Mouse (Mus musculus): ENCODE results near the gene Gm12695. TPM values are rescaled to one million over a fixed set of nuclear protein-coding genes. Genes with fewer than 3 reads are reported as not detected.

Gm12695 gene
- polyA plus RNA-seq (2016; fragmentation: Nextera tagmentation; extraction: Ambion mirVana), result 0.17 TPM in 1 of 2 replicates, not detected in the other

- H3K27me3 ChIP-seq, result no peaks in the 10 kb centered on the region
- no peaks in the 10 kb centered on the region for H3K4me1 ChIP-seq
- no peak for ATAC-seq (ENCODE audit: low FRiP score)
- H3K4me2 ChIP-seq, result no peak within 1 kb of the TSS
- 94% methylated on average over 3 of the region's 3 CpGs for WGBS
- no peak within 1 kb of the TSS for H3K27ac ChIP-seq
- no peak within 1 kb of the TSS for H3K9ac ChIP-seq
- H3K9me3 ChIP-seq, result no peaks in the 10 kb centered on the region
- H3K4me3 ChIP-seq (replicated peaks), result no peak within 1 kb of the TSS
- H3K36me3 ChIP-seq (replicated peaks), result no peaks in the 10 kb centered on the region
Observed at GRCm38 (mm10) chr4:96785086-96785485, at the start of gene Gm12695. Gm12695 (minus strand) TSS chr4:96785186.

- no peak overlapping the region for H3K9ac ChIP-seq
- no peaks in the 10 kb centered on the region for H3K4me1 ChIP-seq
- no peak overlapping the region for H3K27ac ChIP-seq
- H3K4me3 ChIP-seq (replicated peaks), result no peak overlapping the region
- no peaks in the 10 kb centered on the region for H3K27me3 ChIP-seq
- 83% methylated on average over 4 of the region's 4 CpGs for WGBS
- H3K4me2 ChIP-seq, result no peak overlapping the region
- no peaks in the 10 kb centered on the region for H3K9me3 ChIP-seq
- no peaks in the 10 kb centered on the region for H3K36me3 ChIP-seq (replicated peaks)
- ATAC-seq (ENCODE audit: low FRiP score), result no peak
Observed at GRCm38 (mm10) chr4:96825540-96826045, 40.6 kb upstream of the Gm12695 start.

- WGBS, result 87% methylated on average over 6 of the region's 6 CpGs
- no peak for ATAC-seq (ENCODE audit: low FRiP score)
- no peaks in the 10 kb centered on the region for H3K4me1 ChIP-seq
Observed at GRCm38 (mm10) chr4:96806824-96807808, 22.1 kb upstream of the Gm12695 start.

GRCm38 (mm10) chr4:96799380-96800157 is 14.6 kb upstream of the Gm12695 start:
- peak; percentile 59; the same call in 1 of the 2 replicates for ATAC-seq (ENCODE audit: low FRiP score)
- H3K9me3 ChIP-seq, result no peaks in the 10 kb centered on the region
- no peaks in the 10 kb centered on the region for H3K36me3 ChIP-seq (replicated peaks)
- H3K4me2 ChIP-seq, result no peak overlapping the region
- H3K4me3 ChIP-seq (replicated peaks), result no peak overlapping the region
- no peak overlapping the region for H3K27ac ChIP-seq
- no peaks in the 10 kb centered on the region for H3K27me3 ChIP-seq
- peaks cover 5% of the 10 kb centered on the region; the same call in 1 of the 2 replicates for H3K4me1 ChIP-seq
- H3K9ac ChIP-seq, result no peak overlapping the region
- 46% methylated on average over 7 of the region's 7 CpGs for WGBS

More at GRCm38 (mm10) chr4:96806824-96807808, 22.1 kb upstream of the Gm12695 start:
- H3K4me3 ChIP-seq (replicated peaks), result no peak overlapping the region
- H3K9ac ChIP-seq, result no peak overlapping the region
- H3K36me3 ChIP-seq (replicated peaks), result no peaks in the 10 kb centered on the region
- H3K27me3 ChIP-seq, result no peaks in the 10 kb centered on the region
- H3K27ac ChIP-seq, result no peak overlapping the region
- H3K9me3 ChIP-seq, result no peaks in the 10 kb centered on the region
- H3K4me2 ChIP-seq, result no peak overlapping the region

GRCm38 (mm10) chr4:96797583-96797982 is 12.6 kb upstream of the Gm12695 start:
- no peak overlapping the region for H3K9ac ChIP-seq
- peak; percentile 73; the same call in 1 of the 2 replicates for ATAC-seq (ENCODE audit: low FRiP score)

GRCm38 (mm10) chr4:96791301-96791700 is 6.3 kb upstream of the Gm12695 start:
- Histone ChIP-seq H3K4me3 (replicated peaks) (no peak overlapping the region), H3K4me2 (no peak overlapping the region), H3K9me3 (no peaks in the 10 kb centered on the region), H3K36me3 (replicated peaks) (no peaks in the 10 kb centered on the region), H3K27ac (no peak overlapping the region), H3K27me3 (no peaks in the 10 kb centered on the region), H3K4me1 (no peaks in the 10 kb centered on the region), H3K9ac (no peak overlapping the region)
- no peak for ATAC-seq (ENCODE audit: low FRiP score)

More at GRCm38 (mm10) chr4:96797583-96797982, 12.6 kb upstream of the Gm12695 start:
- no peak overlapping the region for H3K27ac ChIP-seq
- WGBS, result 51% methylated on average over 1 of the region's 1 CpGs
- H3K36me3 ChIP-seq (replicated peaks), result no peaks in the 10 kb centered on the region
- H3K4me3 ChIP-seq (replicated peaks), result no peak overlapping the region
- no peaks in the 10 kb centered on the region for H3K27me3 ChIP-seq
- H3K4me1 ChIP-seq, result peaks cover 5% of the 10 kb centered on the region; the same call in 1 of the 2 replicates
- no peaks in the 10 kb centered on the region for H3K9me3 ChIP-seq
- no peak overlapping the region for H3K4me2 ChIP-seq

GRCm38 (mm10) chr4:96789905-96790304 is 4.9 kb upstream of the Gm12695 start:
- no peak for ATAC-seq (ENCODE audit: low FRiP score)
- WGBS, result 67% methylated on average over 3 of the region's 3 CpGs

GRCm38 (mm10) chr4:96786610-96787009 is 1.6 kb upstream of the Gm12695 start:
- WGBS, result 19% methylated on average over 7 of the region's 7 CpGs
- no peak for ATAC-seq (ENCODE audit: low FRiP score)
- no peaks in the 10 kb centered on the region for H3K4me1 ChIP-seq

More at GRCm38 (mm10) chr4:96789905-96790304, 4.9 kb upstream of the Gm12695 start:
- no peaks in the 10 kb centered on the region for H3K27me3 ChIP-seq
- no peak overlapping the region for H3K9ac ChIP-seq
- H3K4me2 ChIP-seq, result no peak overlapping the region
- no peaks in the 10 kb centered on the region for H3K36me3 ChIP-seq (replicated peaks)
- no peaks in the 10 kb centered on the region for H3K4me1 ChIP-seq
- no peak overlapping the region for H3K4me3 ChIP-seq (replicated peaks)
- H3K9me3 ChIP-seq, result no peaks in the 10 kb centered on the region
- no peak overlapping the region for H3K27ac ChIP-seq

GRCm38 (mm10) chr4:96772966-96773566 is 11.9 kb downstream of the Gm12695 start:
- WGBS, result 76% methylated on average over 3 of the region's 3 CpGs
- ATAC-seq (ENCODE audit: low FRiP score), result no peak
- no peak overlapping the region for H3K27ac ChIP-seq

More at GRCm38 (mm10) chr4:96786610-96787009, 1.6 kb upstream of the Gm12695 start:
- no peak overlapping the region for H3K4me2 ChIP-seq
- H3K27me3 ChIP-seq, result no peaks in the 10 kb centered on the region
- no peak overlapping the region for H3K4me3 ChIP-seq (replicated peaks)
- no peak overlapping the region for H3K27ac ChIP-seq
- no peaks in the 10 kb centered on the region for H3K36me3 ChIP-seq (replicated peaks)
- H3K9me3 ChIP-seq, result no peaks in the 10 kb centered on the region
- H3K9ac ChIP-seq, result no peak overlapping the region

GRCm38 (mm10) chr4:96766396-96766998 is 18.5 kb downstream of the Gm12695 start:
- Histone ChIP-seq H3K36me3 (replicated peaks) (no peaks in the 10 kb centered on the region), H3K9me3 (no peaks in the 10 kb centered on the region), H3K4me2 (no peak overlapping the region), H3K27me3 (no peaks in the 10 kb centered on the region), H3K4me1 (no peaks in the 10 kb centered on the region), H3K27ac (0 out of 2 replicates have a peak overlapping the region, but pooled peaks have one; percentile 27), H3K9ac (no peak overlapping the region), H3K4me3 (replicated peaks) (no peak overlapping the region)
- ATAC-seq (ENCODE audit: low FRiP score), result peak; percentile 77; the same call in 1 of the 2 replicates
- 69% methylated on average over 2 of the region's 2 CpGs for WGBS

More at GRCm38 (mm10) chr4:96772966-96773566, 11.9 kb downstream of the Gm12695 start:
- Histone ChIP-seq H3K4me1 (no peaks in the 10 kb centered on the region), H3K27me3 (no peaks in the 10 kb centered on the region), H3K36me3 (replicated peaks) (no peaks in the 10 kb centered on the region), H3K9me3 (no peaks in the 10 kb centered on the region), H3K4me3 (replicated peaks) (no peak overlapping the region), H3K9ac (no peak overlapping the region), H3K4me2 (no peak overlapping the region)

GRCm38 (mm10) chr4:96751953-96752352 is 33.0 kb downstream of the Gm12695 start:
- Histone ChIP-seq H3K36me3 (replicated peaks) (no peaks in the 10 kb centered on the region), H3K27ac (no peak overlapping the region), H3K4me3 (replicated peaks) (no peak overlapping the region), H3K9me3 (no peaks in the 10 kb centered on the region), H3K27me3 (no peaks in the 10 kb centered on the region), H3K4me1 (no peaks in the 10 kb centered on the region), H3K9ac (no peak overlapping the region), H3K4me2 (no peak overlapping the region)
- ATAC-seq (ENCODE audit: low FRiP score), result no peak
- 71% methylated on average over 1 of the region's 1 CpGs for WGBS

Data from forebrain, embryonic 12.5 days (tissue).